Mouse (Mus musculus): Measurements from ENCODE around the gene Hist2h3c2.
"Not testable (repeated sequence)": the region's sequence is repeated elsewhere in the genome, so short reads cannot be mapped to it uniquely, and the experiment has no call there.

Gene Hist2h3c2

GRCm38 (mm10) chr3:96238954-96239793 is at the start of gene Hist2h3c2:
TSS of gene Hist2h3c2 (minus strand) at chr3:96239127.
- peak in 1 of 2 experiments; percentile 40 for DNase-seq (ENCODE audit: low spot score in 2 of 2)

- DNase-seq (ENCODE audit: low spot score in 2 of 2) = not testable (repeated sequence)
Observed at GRCm38 (mm10) chr3:96287334-96287733, 48.4 kb upstream of the Hist2h3c2 start.

- DNase-seq (ENCODE audit: low spot score in 2 of 2) = peak; percentile 61 to 69
Observed at GRCm38 (mm10) chr3:96284457-96284856, 45.5 kb upstream of the Hist2h3c2 start.

- no peak for DNase-seq (ENCODE audit: low spot score in 2 of 2)
Observed at GRCm38 (mm10) chr3:96280660-96281059, 41.7 kb upstream of the Hist2h3c2 start.

- DNase-seq (ENCODE audit: low spot score in 2 of 2) = peak; percentile 96 to 97
Observed at GRCm38 (mm10) chr3:96277800-96278624, 39.1 kb upstream of the Hist2h3c2 start.

GRCm38 (mm10) chr3:96277428-96277799 is 38.5 kb upstream of the Hist2h3c2 start:
- DNase-seq (ENCODE audit: low spot score in 2 of 2) = peak in 1 of 2 experiments; percentile 59

- DNase-seq (ENCODE audit: low spot score in 2 of 2) = no peak
Observed at GRCm38 (mm10) chr3:96273591-96274465, 34.9 kb upstream of the Hist2h3c2 start.

GRCm38 (mm10) chr3:96269511-96270474 is 30.9 kb upstream of the Hist2h3c2 start, which contains the start of gene Hist2h2bb:
TSS of gene Hist2h2bb (plus strand) at chr3:96269752.
- peak; percentile 94 to 98 for DNase-seq (ENCODE audit: low spot score in 2 of 2)

GRCm38 (mm10) chr3:96268776-96269378 is 29.9 kb upstream of the Hist2h3c2 start:
- DNase-seq (ENCODE audit: low spot score in 2 of 2) = not testable (repeated sequence)

- DNase-seq (ENCODE audit: low spot score in 2 of 2) = peak; percentile 85 to 91
Observed at GRCm38 (mm10) chr3:96268051-96268775, 29.3 kb upstream of the Hist2h3c2 start, which contains the start of gene Hist2h3b. TSS of gene Hist2h3b (plus strand) at chr3:96268654.

GRCm38 (mm10) chr3:96267541-96267940 is 28.6 kb upstream of the Hist2h3c2 start:
- no peak for DNase-seq (ENCODE audit: low spot score in 2 of 2)

GRCm38 (mm10) chr3:96266132-96266710 is 27.3 kb upstream of the Hist2h3c2 start:
- no peak for DNase-seq (ENCODE audit: low spot score in 2 of 2)

- no peak for DNase-seq (ENCODE audit: low spot score in 2 of 2)
Observed at GRCm38 (mm10) chr3:96264404-96264949, 25.6 kb upstream of the Hist2h3c2 start.

- DNase-seq (ENCODE audit: low spot score in 2 of 2) = peak; percentile 47 to 64
Observed at GRCm38 (mm10) chr3:96263558-96264403, 24.9 kb upstream of the Hist2h3c2 start.

GRCm38 (mm10) chr3:96262979-96263550 is 24.1 kb upstream of the Hist2h3c2 start, which contains the start of gene Hist2h4:
TSS of gene Hist2h4 (minus strand) at chr3:96263311.
- peak; percentile 97 to 98 for DNase-seq (ENCODE audit: low spot score in 2 of 2)

- peak; percentile 87 to 93 for DNase-seq (ENCODE audit: low spot score in 2 of 2)
Observed at GRCm38 (mm10) chr3:96262216-96262875, 23.4 kb upstream of the Hist2h3c2 start.
